Mouse (Mus musculus) right cerebral cortex, postnatal 4 days (tissue): ENCODE results near the gene Gtdc1.

ENCODE experiments used
- DNase-seq: peaks from one replicate; pipeline ENCODE4 v3.0.0-alpha.2; 2022

The Gtdc1 gene

GRCm38 (mm10) chr2:44923056-44923883 lies 4.2 kb downstream of the Gtdc1 start:
- no peak for DNase-seq

DNA sequence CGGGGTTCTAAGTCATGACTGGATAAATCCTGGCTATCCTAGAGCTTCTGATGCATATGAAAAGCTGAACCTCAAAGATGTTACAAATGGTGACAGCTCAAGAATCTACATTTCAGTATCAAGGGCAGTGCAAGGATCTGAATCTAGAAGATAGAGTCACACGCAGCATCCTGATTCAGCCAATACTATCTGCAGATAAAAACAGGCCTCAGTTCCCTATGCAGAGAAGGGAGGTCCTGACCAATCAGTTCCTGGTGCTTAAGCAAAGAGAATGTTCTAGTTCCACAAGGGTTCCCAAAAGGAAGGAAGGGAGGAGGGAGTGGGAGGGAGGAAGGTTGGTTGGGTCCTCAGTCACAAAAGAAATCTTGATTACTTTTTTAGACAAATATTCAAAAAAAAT lies 5.0 kb downstream of the Gtdc1 start:
- DNase-seq, result no peak

- no peak for DNase-seq
These were observed 7.0 kb downstream of the Gtdc1 start for GRCm38 (mm10) chr2:44920471-44920870.

GRCm38 (mm10) chr2:44919326-44919725 lies 8.1 kb downstream of the Gtdc1 start:
- no peak for DNase-seq

DNA sequence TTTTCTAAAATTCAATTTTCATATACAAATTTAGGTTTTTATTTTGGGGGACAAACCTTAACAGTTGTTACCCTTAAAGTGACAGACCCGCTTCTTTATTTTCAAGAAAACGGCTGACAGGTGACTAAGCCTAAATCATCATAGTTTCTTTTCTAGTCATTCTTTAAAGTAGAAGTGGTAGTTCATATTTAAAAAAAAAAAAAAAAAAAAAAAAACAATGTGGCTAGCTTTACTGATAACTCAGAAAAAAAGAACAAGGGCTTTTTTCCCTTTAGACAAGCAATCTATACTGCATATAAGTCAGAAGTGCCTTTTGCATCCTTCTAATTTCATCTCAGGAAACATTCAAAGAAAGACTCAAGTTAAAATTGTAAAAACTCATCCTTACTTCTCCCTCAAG lies 8.7 kb downstream of the Gtdc1 start:
- no peak for DNase-seq

- no peak for DNase-seq
These were observed 11.2 kb downstream of the Gtdc1 start for GRCm38 (mm10) chr2:44916286-44916685.

DNA sequence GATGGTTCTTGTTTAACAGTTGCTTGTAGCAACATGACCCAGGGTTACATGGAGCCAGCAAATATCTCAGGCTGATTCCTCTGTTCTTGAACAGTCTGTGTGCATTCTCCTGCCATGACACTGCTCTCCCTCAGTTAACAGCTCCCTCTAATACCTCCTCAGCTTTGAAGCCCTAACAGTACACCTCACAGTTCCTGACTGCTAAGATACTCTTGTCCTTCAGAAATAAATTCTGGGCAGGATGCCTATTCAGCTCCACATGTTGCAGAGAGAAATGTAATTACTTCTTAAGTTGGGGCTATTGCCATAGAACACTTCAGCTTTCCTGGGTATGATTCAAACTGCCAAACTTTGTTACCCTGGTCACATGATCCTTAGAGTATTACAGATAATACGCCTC lies 29.7 kb downstream of the Gtdc1 start:
- no peak for DNase-seq

DNA sequence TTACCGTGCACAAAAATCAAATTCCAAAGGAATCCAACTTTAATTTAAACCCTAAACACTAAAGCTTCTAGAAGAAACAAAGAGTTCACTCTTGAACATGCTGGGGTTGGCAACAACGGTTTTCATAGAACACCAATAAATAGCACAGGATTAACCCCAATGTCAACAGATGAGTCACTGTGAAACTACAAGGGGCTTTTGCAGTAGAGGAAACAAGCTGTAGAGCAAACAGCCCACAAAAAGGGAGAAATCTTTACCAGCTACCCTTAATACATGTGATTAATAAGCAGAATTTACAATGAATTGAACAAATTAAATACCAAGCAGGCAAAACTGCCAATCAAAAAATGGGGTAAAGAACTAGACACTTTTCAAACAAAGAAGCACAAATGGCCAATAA lies 53.7 kb downstream of the Gtdc1 start:
- no peak for DNase-seq

GRCm38 (mm10) chr2:44864726-44865125 lies 62.7 kb downstream of the Gtdc1 start:
- no peak for DNase-seq

GRCm38 (mm10) chr2:44854475-44854874 lies 73.0 kb downstream of the Gtdc1 start:
- no peak for DNase-seq

DNA sequence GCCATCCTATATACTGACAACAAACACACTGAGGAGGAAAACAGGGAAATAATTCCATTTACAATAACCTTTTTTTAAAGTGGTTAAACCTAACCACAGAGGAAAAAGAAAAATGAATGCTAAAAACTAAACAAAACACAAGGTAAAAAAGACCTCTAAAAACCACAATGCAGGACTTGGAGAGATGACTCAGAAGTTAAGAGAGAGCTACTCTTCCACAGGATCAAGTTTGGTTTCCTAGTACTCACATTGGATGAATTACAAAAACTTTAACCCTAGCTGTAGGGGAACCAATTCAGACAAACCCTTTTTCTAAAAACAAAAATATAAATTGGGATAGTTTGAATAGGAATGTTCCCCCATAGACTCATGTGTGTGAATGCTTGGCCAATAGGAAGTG lies 77.8 kb downstream of the Gtdc1 start:
- no peak for DNase-seq

- DNase-seq, result no peak
These were observed 79.3 kb downstream of the Gtdc1 start for GRCm38 (mm10) chr2:44848156-44848555.

- DNase-seq, result no peak
These were observed 82.0 kb downstream of the Gtdc1 start for GRCm38 (mm10) chr2:44845424-44845823.

- DNase-seq, result no peak
These were observed 97.7 kb downstream of the Gtdc1 start for GRCm38 (mm10) chr2:44829753-44830152.

DNA sequence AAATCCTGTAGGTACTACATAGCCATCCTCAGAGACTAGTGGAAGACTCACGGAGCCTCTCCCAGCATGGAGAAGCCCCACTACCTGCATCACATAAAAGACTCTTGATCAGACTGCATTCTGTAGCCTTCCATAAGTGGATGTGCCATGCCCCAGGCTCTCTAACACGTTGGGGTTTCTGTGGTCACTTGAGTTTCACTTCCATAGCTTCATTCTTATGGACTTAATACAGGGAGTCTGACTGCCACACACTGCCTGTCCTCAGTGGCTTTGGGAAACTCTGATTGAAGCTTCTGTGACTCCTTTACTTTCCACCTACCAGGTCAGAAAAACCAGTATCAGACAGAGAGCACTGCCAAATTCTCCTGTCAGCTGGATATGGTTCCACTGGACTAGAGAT lies 98.1 kb downstream of the Gtdc1 start:
- no peak for DNase-seq

DNA sequence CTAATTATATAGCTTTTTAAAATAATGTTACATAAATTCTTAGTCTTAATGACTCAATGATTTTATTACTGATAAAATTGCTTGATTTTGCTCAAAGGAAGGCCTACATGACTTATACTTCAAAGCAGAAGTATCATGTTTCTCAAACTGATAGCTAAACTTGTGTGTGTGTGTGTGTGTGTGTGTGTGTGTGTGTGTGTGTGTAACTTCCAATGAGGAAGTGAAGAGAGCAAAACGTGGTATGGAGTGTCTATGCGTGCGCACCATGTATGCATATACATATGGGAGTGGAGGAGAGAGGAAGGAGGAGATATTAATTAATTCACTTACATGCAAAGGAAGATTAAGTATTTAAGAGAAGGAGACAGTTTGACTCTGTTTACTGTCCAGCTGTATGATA lies 100.8 kb downstream of the Gtdc1 start:
- DNase-seq, result no peak

- DNase-seq, result no peak
These were observed 109.7 kb downstream of the Gtdc1 start for GRCm38 (mm10) chr2:44817787-44818186.

- no peak for DNase-seq
These were observed 113.7 kb downstream of the Gtdc1 start for GRCm38 (mm10) chr2:44813729-44814128.

DNA sequence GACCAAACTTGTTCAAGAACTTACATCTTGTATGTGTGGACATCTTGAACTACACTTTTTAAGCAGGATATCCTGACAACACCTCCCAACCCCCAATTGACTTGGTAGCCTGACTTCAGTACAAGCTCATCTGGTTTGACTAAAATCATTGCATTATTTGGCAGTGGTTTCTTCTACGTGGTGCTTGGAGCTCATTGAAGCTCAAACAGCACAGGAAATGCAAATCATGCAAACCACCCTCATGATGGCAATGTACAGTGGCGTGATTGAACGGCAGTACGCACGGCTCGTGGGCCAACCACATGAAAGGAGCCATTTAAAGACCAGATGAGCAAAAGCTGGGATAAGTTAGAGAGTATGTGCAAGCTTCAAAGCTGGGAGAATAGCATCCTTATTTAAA lies 123.0 kb downstream of the Gtdc1 start:
- no peak for DNase-seq

DNA sequence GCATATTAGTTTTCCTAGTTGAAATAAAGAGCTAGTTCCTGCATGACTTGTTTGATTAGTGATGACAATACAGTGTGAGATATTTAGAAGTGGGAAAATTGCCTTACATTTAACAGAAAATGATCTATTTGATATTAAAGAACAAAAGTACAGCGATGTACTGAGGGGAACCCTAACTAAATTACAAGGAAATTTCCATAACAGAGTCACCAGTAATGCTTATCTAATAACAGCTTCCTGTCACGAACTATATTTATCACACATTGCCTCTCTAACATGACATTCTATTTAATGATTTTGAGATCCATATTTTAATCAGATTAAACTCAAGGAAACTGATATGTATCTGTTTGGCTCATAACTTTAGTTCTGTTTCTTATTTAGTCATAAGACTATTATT lies 126.1 kb downstream of the Gtdc1 start:
- no peak for DNase-seq

- DNase-seq, result no peak
These were observed 135.6 kb downstream of the Gtdc1 start for GRCm38 (mm10) chr2:44791840-44792239.

- no peak for DNase-seq
These were observed 136.3 kb downstream of the Gtdc1 start for GRCm38 (mm10) chr2:44791134-44791533.

- DNase-seq, result no peak
These were observed 144.7 kb downstream of the Gtdc1 start for GRCm38 (mm10) chr2:44782746-44783145.

DNA sequence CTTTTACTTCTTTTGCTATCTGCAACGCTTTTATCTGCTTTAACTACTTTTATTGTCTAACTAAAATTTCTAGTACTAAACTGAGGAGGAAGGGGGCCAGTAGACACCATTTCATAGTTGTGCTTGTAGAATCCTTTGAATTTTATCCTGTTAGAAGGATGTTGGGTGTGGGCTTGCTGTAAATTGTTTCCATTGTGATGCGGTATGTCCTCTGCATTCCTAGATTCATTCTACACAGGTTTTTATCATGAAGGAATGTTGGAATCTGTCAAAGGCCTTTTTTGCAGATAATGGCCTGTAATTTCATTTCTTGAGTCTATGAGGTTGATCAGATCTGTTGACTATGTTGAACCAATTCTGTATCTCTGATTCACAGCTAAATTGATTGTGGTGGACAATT lies 146.5 kb downstream of the Gtdc1 start:
- no peak for DNase-seq

GRCm38 (mm10) chr2:44763898-44764297 lies 163.6 kb downstream of the Gtdc1 start:
- DNase-seq, result no peak
